Mouse (Mus musculus): ENCODE data around the gene Htatip2. TPM values are rescaled to one million over a fixed set of nuclear protein-coding genes. Genes with fewer than 3 reads are reported as not detected.

Htatip2 gene
- polyA plus RNA-seq, 1 experiment = 11.9 TPM

GRCm38 (mm10) chr7:49783017-49783416, 24.1 kb downstream of the Htatip2 start:
- WGBS = 96% methylated on average over 2 of the region's 2 CpGs
- Histone ChIP-seq H3K27ac (ENCODE audit: control insufficient read depth, insufficient read depth, low read length) (no peak overlapping the region), H3K27me3 (ENCODE audit: control insufficient read depth, insufficient read depth, low read length) (no peaks in the 10 kb centered on the region), H3K4me3 (ENCODE audit: control insufficient read depth, insufficient read depth, low read length) (no peak overlapping the region), H3K36me3 (ENCODE audit: control insufficient read depth, insufficient read depth, low read length) (peaks cover 9% of the 10 kb centered on the region; the same call in 1 of the 2 replicates), H3K4me1 (replicated peaks; ENCODE audit: control insufficient read depth, insufficient read depth, low read length) (peaks cover 5% of the 10 kb centered on the region)
- DNase-seq = no peak
- TF ChIP-seq POLR2A (IDR thresholded peaks at IDR 0.05; ENCODE audit: control insufficient read depth, extremely low read depth, insufficient read depth, low read length, poor library complexity) (no peak), CTCF (IDR thresholded peaks at IDR 0.05; ENCODE audit: borderline replicate concordance, control insufficient read depth, extremely low read depth, insufficient read depth, low read length, poor library complexity) (no peak)

- Histone ChIP-seq H3K27me3 (ENCODE audit: control insufficient read depth, insufficient read depth, low read length) (no peaks in the 10 kb centered on the region), H3K36me3 (ENCODE audit: control insufficient read depth, insufficient read depth, low read length) (peaks cover 18% of the 10 kb centered on the region), H3K4me3 (ENCODE audit: control insufficient read depth, insufficient read depth, low read length) (no peak overlapping the region), H3K4me1 (replicated peaks; ENCODE audit: control insufficient read depth, insufficient read depth, low read length) (no peaks in the 10 kb centered on the region), H3K27ac (ENCODE audit: control insufficient read depth, insufficient read depth, low read length) (no peak overlapping the region)
- DNase-seq = no peak
- WGBS = 99% methylated on average over 7 of the region's 7 CpGs
- TF ChIP-seq POLR2A (IDR thresholded peaks at IDR 0.05; ENCODE audit: control insufficient read depth, extremely low read depth, insufficient read depth, low read length, poor library complexity) = no peak
Measured at GRCm38 (mm10) chr7:49785141-49785540, 26.2 kb downstream of the Htatip2 start.

GRCm38 (mm10) chr7:49786618-49787382, 27.9 kb downstream of the Htatip2 start:
- DNase-seq = peak; percentile 46
- TF ChIP-seq POLR2A (IDR thresholded peaks at IDR 0.05; ENCODE audit: control insufficient read depth, extremely low read depth, insufficient read depth, low read length, poor library complexity) (no peak), CTCF (IDR thresholded peaks at IDR 0.05; ENCODE audit: borderline replicate concordance, control insufficient read depth, extremely low read depth, insufficient read depth, low read length, poor library complexity) (peak; percentile 59; the same call in 1 of the 2 replicates)
- Histone ChIP-seq H3K27me3 (ENCODE audit: control insufficient read depth, insufficient read depth, low read length) (no peaks in the 10 kb centered on the region), H3K4me3 (ENCODE audit: control insufficient read depth, insufficient read depth, low read length) (no peak overlapping the region), H3K36me3 (ENCODE audit: control insufficient read depth, insufficient read depth, low read length) (peaks cover 18% of the 10 kb centered on the region), H3K4me1 (replicated peaks; ENCODE audit: control insufficient read depth, insufficient read depth, low read length) (no peaks in the 10 kb centered on the region), H3K27ac (ENCODE audit: control insufficient read depth, insufficient read depth, low read length) (no peak overlapping the region)
- 77% methylated on average over 12 of the region's 12 CpGs for WGBS

- Histone ChIP-seq H3K4me1 (replicated peaks; ENCODE audit: control insufficient read depth, insufficient read depth, low read length) (no peaks in the 10 kb centered on the region), H3K36me3 (ENCODE audit: control insufficient read depth, insufficient read depth, low read length) (peaks cover 18% of the 10 kb centered on the region), H3K27me3 (ENCODE audit: control insufficient read depth, insufficient read depth, low read length) (no peaks in the 10 kb centered on the region), H3K4me3 (ENCODE audit: control insufficient read depth, insufficient read depth, low read length) (no peak overlapping the region), H3K27ac (ENCODE audit: control insufficient read depth, insufficient read depth, low read length) (no peak overlapping the region)
- WGBS = 99% methylated on average over 3 of the region's 3 CpGs
- TF ChIP-seq CTCF (IDR thresholded peaks at IDR 0.05; ENCODE audit: borderline replicate concordance, control insufficient read depth, extremely low read depth, insufficient read depth, low read length, poor library complexity) (no peak), POLR2A (IDR thresholded peaks at IDR 0.05; ENCODE audit: control insufficient read depth, extremely low read depth, insufficient read depth, low read length, poor library complexity) (no peak)
- no peak for DNase-seq
Measured at GRCm38 (mm10) chr7:49787383-49787645, 28.4 kb downstream of the Htatip2 start.

GRCm38 (mm10) chr7:49794304-49794703, 35.4 kb downstream of the Htatip2 start:
- DNase-seq = no peak
- no peak overlapping the region for H3K4me3 ChIP-seq (ENCODE audit: control insufficient read depth, insufficient read depth, low read length)
- H3K4me1 ChIP-seq (replicated peaks; ENCODE audit: control insufficient read depth, insufficient read depth, low read length) = no peaks in the 10 kb centered on the region
- H3K36me3 ChIP-seq (ENCODE audit: control insufficient read depth, insufficient read depth, low read length) = peaks cover 24% of the 10 kb centered on the region
- H3K27ac ChIP-seq (ENCODE audit: control insufficient read depth, insufficient read depth, low read length) = no peak overlapping the region
- H3K27me3 ChIP-seq (ENCODE audit: control insufficient read depth, insufficient read depth, low read length) = no peaks in the 10 kb centered on the region
- WGBS = 93% methylated on average over 2 of the region's 2 CpGs
- TF ChIP-seq POLR2A (IDR thresholded peaks at IDR 0.05; ENCODE audit: control insufficient read depth, extremely low read depth, insufficient read depth, low read length, poor library complexity) (no peak), CTCF (IDR thresholded peaks at IDR 0.05; ENCODE audit: borderline replicate concordance, control insufficient read depth, extremely low read depth, insufficient read depth, low read length, poor library complexity) (no peak)

GRCm38 (mm10) chr7:49797171-49797570, 38.3 kb downstream of the Htatip2 start:
- no peak overlapping the region for H3K4me3 ChIP-seq (ENCODE audit: control insufficient read depth, insufficient read depth, low read length)
- 89% methylated on average over 1 of the region's 1 CpGs for WGBS
- no peak for TF ChIP-seq CTCF (IDR thresholded peaks at IDR 0.05; ENCODE audit: borderline replicate concordance, control insufficient read depth, extremely low read depth, insufficient read depth, low read length, poor library complexity)
- no peak for TF ChIP-seq POLR2A (IDR thresholded peaks at IDR 0.05; ENCODE audit: control insufficient read depth, extremely low read depth, insufficient read depth, low read length, poor library complexity)
- DNase-seq = no peak
- H3K36me3 ChIP-seq (ENCODE audit: control insufficient read depth, insufficient read depth, low read length) = peaks cover 27% of the 10 kb centered on the region
- no peaks in the 10 kb centered on the region for H3K4me1 ChIP-seq (replicated peaks; ENCODE audit: control insufficient read depth, insufficient read depth, low read length)
- H3K27me3 ChIP-seq (ENCODE audit: control insufficient read depth, insufficient read depth, low read length) = no peaks in the 10 kb centered on the region
- H3K27ac ChIP-seq (ENCODE audit: control insufficient read depth, insufficient read depth, low read length) = no peak overlapping the region

- Histone ChIP-seq H3K27ac (ENCODE audit: control insufficient read depth, insufficient read depth, low read length) (no peak overlapping the region), H3K4me3 (ENCODE audit: control insufficient read depth, insufficient read depth, low read length) (no peak overlapping the region), H3K27me3 (ENCODE audit: control insufficient read depth, insufficient read depth, low read length) (no peaks in the 10 kb centered on the region), H3K4me1 (replicated peaks; ENCODE audit: control insufficient read depth, insufficient read depth, low read length) (no peaks in the 10 kb centered on the region), H3K36me3 (ENCODE audit: control insufficient read depth, insufficient read depth, low read length) (peaks cover 18% of the 10 kb centered on the region; the same call in 1 of the 2 replicates)
- TF ChIP-seq CTCF (IDR thresholded peaks at IDR 0.05; ENCODE audit: borderline replicate concordance, control insufficient read depth, extremely low read depth, insufficient read depth, low read length, poor library complexity) (no peak), POLR2A (IDR thresholded peaks at IDR 0.05; ENCODE audit: control insufficient read depth, extremely low read depth, insufficient read depth, low read length, poor library complexity) (no peak)
- DNase-seq = no peak
- WGBS = 97% methylated on average over 6 of the region's 6 CpGs
Measured at GRCm38 (mm10) chr7:49803511-49803910, 44.6 kb downstream of the Htatip2 start.
